Mouse (Mus musculus) bone marrow, adult 2 months (tissue): ENCODE data around the gene Shisa5.

Experiments used
- CTCF ChIP-seq: fragments of 200-500 bp; IDR thresholded peaks from 2 replicates; pipeline ENCODE4 v1.5.1; 2011; ENCODE audit warnings: low read length, control low read depth; ENCODE audit not compliant: control insufficient read depth, insufficient read depth
- POLR2A ChIP-seq: fragments of 200-500 bp; IDR thresholded peaks from 2 replicates; pipeline ENCODE4 v1.6.1; 2011; ENCODE audit warnings: low read depth, mild to moderate bottlenecking, control low read depth, low read length, borderline replicate concordance; ENCODE audit not compliant: control insufficient read depth

- TF ChIP-seq CTCF, result no peak
- peak; percentile 86; the same call in 1 of the 2 replicates for TF ChIP-seq POLR2A
Measured at GRCm38 (mm10) chr9:109082124-109082800, 43.9 kb downstream of the Shisa5 start, which contains the start of the genes Ccdc51 and Tma7.
